Mouse (Mus musculus) gastrocnemius, adult 18-20 months (tissue): ENCODE results near the gene Tprn. TPM values are rescaled to one million over a fixed set of nuclear protein-coding genes. Genes with fewer than 3 reads are reported as not detected.

Source experiments
- DNase-seq: peaks from one replicate; pipeline ENCODE4 v3.0.0; 2021; ENCODE audit warnings: low spot score
- total RNA-seq, 2 experiments: library from RNA; stranded (reverse); gene quantifications; 2 replicates each; pipeline ENCODE4 v1.2.3; 2021

Gene Tprn
- total RNA-seq, 2 experiments from 2014 or later: 2.9 to 3.8 TPM

- no peak for DNase-seq
These were observed 2.4 kb downstream of the Tprn start for GRCm38 (mm10) chr2:25264851-25265250.

DNA sequence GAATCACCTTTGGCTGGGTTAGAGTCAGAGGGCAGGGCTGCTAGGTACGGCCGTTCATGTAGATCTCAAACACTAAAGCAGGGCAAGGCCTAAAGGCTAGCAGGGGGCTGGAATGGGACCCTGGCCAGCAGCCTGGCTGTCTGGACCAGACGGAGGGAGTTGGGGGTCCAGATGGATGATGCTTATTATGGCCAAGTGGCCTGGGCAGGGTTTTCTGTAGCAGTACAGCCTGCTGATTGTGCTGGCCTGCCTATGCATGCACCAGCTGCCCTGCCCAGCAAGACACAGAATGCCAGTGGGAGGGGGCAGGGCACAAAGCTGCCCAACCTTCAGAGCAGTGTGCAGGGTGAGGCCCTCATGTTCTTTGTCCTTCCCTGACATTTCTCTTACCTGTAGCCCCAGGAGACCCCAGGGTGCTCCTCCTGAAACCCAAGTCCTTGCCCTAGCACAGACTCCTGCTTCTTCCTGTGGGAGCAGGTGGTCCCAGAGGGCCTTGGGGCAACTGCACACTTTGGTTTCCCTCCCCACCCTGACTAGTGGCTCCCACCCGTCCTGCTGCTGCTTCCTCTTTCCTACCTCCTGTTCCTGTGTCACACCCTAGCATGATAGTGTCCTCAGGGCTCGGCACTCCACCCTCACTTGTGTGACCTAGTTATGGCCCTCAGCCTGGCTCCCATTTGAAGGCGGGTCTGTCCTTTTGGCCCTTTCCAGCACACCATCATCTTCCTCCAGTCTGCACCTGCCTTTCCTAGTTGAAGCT is 3.7 kb downstream of the Tprn start:
- no peak for DNase-seq

- no peak for DNase-seq
These were observed 4.3 kb downstream of the Tprn start for GRCm38 (mm10) chr2:25266720-25267119.

GRCm38 (mm10) chr2:25267241-25267640 is 4.8 kb downstream of the Tprn start:
- DNase-seq: no peak

- DNase-seq: no peak
These were observed 5.4 kb downstream of the Tprn start for GRCm38 (mm10) chr2:25267746-25268309.

DNA sequence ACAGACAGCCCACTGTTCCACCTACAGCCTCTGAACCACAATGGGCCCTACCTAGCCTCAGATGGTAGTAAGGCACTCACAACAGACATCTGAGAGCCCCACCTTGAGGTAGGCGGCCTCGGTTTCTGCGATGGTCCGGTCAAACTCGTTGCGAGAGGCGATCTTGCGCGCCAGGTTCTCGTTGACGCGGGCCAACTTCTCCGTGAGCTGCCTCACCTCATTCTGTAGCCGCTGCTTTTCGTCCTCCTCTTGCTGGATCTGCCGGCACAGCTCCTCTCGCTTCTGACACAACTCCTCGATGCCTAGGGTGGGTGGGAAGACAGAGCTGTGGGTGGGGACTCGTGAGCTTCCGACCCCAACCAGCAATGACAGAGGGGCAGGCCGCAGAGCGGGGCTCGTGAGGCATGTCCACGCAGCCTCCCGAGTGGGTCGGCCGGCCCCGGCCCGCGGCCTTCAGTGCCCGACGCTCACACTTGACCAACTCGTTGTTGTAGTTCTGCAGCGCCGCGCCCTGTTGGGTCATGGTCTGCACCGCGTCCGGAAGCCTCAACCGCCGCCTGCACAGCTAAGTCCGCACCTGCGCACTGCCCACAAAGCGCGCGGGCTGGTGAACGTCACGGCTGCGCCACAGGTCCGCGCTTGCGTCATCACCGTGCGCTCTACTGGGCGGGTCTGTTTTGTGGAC is 9.6 kb downstream of the Tprn start, which contains the start of the genes Ssna1 and Anapc2:
TSS of gene Ssna1 (minus strand) at position 612 of the 685 bp plus-strand sequence.
TSS of gene Anapc2 (plus strand) at position 652 of the 685 bp plus-strand sequence.
- peak; percentile 97 for DNase-seq

GRCm38 (mm10) chr2:25272515-25272914 is 10.1 kb downstream of the Tprn start:
- DNase-seq: no peak

GRCm38 (mm10) chr2:25273010-25273409 is 10.6 kb downstream of the Tprn start:
- DNase-seq: no peak

- DNase-seq: peak; percentile 75
These were observed 16.8 kb downstream of the Tprn start for GRCm38 (mm10) chr2:25278928-25279882.

DNA sequence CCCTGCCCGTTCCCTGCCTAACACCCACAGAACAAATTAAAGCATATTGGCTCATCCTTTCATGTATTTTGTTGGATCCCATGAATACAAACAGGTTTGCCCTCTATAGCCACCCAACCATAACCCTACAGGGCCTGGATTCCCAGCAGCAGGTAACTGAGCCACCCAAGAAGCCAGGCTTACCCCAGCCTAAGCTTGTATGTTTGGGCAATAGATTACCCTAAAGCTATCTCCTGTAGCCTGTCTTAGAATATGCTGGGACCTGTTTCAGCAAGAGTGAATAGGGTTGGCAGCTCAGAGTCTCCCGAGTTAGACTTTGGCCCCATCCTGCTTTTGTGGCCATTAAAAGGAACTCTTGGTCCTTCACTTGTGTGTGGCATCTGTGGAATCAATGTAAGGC is 23.1 kb downstream of the Tprn start:
- DNase-seq: no peak

GRCm38 (mm10) chr2:25286314-25286713 is 23.9 kb downstream of the Tprn start:
- DNase-seq: no peak

GRCm38 (mm10) chr2:25286837-25287636 is 24.6 kb downstream of the Tprn start:
- no peak for DNase-seq

GRCm38 (mm10) chr2:25287927-25288649 is 25.7 kb downstream of the Tprn start, which contains the start of gene Tmem210:
Gene Tmem210 (plus strand): TSS chr2:25288145.
- DNase-seq: no peak

DNA sequence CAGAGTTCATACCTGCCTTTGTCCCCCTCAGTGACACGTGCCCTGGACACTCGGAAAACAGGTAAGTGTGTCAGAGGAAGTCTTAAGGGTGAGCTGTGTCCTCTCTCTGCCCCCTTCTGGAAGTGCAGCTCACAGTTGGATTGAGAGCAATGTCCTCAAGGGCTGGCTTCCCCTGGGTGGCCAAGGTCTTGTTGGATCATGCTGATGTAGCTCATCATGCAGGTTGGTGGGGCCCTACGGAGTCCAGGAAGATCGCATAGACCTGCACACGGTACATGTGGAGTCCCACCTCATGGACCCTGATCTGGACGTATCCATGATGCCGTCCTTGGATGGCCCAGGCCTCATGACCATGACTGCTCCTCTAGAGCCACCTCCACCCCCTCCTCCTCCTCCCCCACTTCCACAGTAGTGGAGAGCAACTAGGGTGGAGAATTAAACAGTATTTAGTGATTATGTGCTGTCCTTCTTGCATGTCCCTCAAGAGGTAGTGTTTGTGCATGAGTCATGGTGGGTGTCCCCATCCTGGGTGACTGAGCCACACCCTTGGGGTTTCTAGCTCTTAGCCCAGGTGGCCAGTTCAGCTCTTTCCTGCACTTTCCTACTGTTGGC is 26.4 kb downstream of the Tprn start:
- DNase-seq: no peak

- DNase-seq: peak; percentile 43
These were observed 27.2 kb downstream of the Tprn start, which contains the start of gene Lrrc26 for GRCm38 (mm10) chr2:25289651-25290050. Gene Lrrc26 (plus strand): TSS chr2:25289915.

DNA sequence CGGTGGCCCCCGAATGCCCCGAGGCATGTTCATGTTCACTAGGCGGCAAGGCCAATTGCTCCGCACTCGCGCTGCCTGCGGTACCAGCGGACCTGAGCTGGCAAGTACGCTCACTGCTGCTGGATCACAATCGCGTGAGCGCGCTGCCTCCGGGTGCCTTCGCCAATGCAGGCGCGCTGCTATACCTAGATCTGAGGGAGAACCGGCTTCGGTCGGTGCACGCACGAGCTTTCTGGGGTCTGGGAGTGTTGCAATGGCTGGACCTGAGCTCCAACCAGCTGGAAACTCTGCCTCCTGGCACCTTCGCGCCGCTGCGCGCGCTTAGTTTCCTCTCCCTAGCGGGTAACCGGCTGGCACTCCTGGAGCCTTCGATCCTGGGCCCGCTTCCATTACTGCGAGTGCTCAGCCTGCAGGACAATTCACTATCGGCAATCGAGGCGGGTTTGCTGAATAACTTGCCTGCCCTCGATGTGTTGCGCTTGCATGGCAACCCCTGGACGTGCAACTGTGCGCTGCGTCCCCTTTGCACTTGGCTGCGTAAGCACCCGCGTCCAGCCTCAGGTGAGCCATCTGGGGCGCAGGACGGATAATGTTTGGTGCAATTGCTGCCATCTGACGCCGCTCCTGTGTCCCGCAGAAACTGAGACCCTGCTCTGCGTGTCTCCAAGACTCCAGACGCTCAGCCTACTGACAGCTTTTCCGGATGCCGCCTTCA is 27.8 kb downstream of the Tprn start:
- DNase-seq: no peak

- no peak for DNase-seq
These were observed 28.4 kb downstream of the Tprn start for GRCm38 (mm10) chr2:25290816-25291130.

DNA sequence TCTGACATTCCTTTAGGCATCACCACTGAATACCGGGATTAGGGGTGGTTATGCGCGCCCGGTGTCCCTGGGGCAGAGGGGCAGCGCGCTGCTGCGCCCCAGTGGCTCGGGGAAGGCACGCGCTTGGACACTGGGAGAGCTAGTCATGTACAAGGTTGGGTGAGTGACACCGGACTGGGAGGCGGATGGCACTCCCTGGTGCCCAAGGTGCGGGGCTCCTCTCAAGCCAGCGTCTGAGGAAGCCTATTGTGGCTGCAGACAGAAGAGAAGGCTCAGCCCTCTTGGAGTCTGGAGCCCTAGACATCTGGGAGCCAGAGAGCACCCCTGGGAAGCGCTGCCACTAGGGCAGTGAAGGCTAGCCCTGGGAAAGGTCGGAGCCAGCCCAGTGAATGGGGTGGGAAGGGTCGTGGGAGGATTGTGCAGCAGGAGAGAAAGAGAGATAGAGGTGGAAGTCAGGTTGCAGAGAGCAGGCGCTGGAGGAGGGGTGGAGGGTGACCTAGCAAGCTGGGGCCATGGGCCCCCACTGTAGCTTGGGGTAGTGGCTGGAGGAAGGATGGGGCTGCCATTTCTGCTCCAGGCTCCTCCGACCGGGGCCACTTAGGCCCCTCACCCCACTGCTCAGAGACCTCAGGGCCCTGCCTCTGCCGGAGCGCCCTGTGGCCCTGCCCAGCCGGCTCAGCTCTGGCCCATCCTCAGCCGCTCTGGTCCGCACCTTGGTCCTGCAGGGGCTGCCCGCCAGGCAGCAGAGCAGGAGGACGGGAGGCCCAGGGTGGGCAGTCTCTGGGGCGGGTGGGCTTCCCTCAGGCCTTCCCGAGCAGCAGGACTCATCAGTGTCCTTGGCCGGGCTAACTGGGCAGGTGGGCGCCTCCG is 29.0 kb downstream of the Tprn start:
- DNase-seq: no peak
